Mouse (Mus musculus): ENCODE data around the gene Homer2.

Gene Homer2

GRCm38 (mm10) chr7:81698357-81698756, 9.0 kb downstream of the Homer2 start:
- DNase-seq (ENCODE audit: low read depth, low spot score): no peak

GRCm38 (mm10) chr7:81697954-81698353, 9.4 kb downstream of the Homer2 start:
- no peak for DNase-seq (ENCODE audit: low read depth, low spot score)

GRCm38 (mm10) chr7:81695763-81696533, 11.4 kb downstream of the Homer2 start:
- DNase-seq (ENCODE audit: low read depth, low spot score): no peak

- DNase-seq (ENCODE audit: low read depth, low spot score): peak; percentile 6
These were observed 16.3 kb downstream of the Homer2 start for GRCm38 (mm10) chr7:81691067-81691466.

DNA sequence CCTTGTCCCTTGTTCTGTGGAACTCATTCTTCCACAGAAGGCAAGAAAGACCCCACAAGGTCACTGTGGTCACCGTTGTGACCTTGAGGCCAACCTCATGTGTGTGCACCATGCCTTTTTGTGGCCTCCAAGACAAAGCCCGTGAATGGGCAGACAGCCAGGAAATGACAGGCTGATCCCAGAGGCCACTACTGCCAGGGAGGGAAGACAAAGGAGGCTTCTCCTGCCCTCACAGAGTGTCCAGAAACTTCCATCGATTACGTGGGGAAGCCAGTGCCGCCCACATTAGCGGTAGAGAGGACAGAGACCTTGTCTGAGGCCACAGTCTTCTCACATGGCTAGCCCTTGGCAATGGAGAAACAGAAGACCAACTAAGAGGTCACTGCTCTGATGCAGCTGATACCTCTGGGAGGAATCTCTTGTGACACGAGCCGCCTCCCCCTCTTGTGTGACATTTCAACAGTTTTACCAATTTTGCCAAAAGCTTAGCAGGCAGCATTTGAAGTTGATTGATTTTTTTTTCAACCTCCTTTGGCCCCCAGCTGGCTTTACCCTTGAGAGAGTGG, 18.1 kb downstream of the Homer2 start:
- no peak for DNase-seq (ENCODE audit: low read depth, low spot score)

DNA sequence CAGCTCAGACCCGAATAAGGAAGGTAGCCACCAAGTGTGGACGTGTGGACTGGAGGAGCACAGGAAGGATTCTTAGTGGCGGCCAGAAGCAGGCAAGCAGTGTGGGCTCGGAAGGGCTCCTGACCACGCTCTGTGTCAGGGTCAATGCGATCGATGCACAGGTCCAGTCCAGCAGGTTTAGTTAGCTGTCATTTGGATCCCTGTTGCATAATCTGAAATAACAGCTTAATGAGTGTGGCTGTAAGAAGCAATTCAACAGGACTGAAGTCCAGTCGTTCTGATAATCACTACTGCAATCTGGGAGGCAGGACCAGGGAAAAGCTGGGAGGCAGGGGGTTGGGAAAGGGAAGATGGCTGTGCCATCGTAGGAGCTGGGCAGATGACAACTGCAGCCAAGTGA, 18.9 kb downstream of the Homer2 start:
- no peak for DNase-seq (ENCODE audit: low read depth, low spot score)

- no peak for DNase-seq (ENCODE audit: low read depth, low spot score)
These were observed 19.5 kb downstream of the Homer2 start for GRCm38 (mm10) chr7:81687684-81688316.

- DNase-seq (ENCODE audit: low read depth, low spot score): no peak
These were observed 22.0 kb downstream of the Homer2 start for GRCm38 (mm10) chr7:81685375-81685774.

DNA sequence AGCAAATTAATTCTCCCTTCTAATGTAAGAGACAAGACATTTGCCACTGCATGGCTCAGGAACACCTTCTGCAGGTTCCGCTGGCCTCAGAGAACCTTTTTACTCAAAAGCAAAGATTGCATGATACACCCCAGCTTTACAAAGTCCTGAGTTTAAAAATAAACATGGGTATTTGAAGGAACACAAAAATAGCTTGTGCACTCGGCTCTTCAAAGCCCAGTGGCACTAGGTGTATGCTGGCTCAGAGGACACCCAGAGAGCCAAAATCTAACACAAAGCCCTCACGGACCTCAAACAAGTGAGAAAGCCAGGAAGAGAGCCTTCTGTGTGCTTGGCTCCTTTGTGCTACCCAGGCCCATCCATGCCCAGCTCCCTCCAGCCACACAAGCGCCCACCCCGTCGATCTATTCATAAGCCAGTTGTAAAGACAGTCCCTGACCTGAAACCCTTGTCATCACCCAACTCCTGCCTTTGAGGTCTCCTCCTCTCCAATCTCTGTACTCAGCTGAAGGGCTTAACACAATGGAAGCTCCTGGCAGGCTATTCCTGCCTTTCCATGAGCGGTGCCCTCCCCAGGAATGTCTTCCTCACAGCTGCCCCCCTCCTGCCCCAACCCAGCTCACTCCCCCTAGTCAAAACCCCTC, 23.4 kb downstream of the Homer2 start:
- DNase-seq (ENCODE audit: low read depth, low spot score): no peak

DNA sequence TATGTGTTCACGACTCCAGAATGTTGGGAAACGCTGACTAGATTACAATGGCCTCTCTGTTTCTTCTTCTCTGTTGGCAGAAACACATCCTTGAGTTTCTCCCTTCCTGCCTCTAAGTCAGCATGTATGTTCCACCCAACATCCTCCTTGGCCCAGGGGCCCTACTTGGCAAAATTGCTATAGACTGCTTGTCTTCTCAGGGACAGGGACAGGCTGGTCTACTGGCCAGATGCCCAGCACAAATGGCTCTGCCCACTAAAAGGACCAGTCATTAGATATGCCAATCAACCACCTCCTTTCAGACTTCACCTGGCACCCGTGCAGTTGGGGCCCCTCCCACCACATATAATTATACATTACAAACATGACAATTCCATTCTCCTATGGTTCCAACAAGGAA, 25.9 kb downstream of the Homer2 start:
- no peak for DNase-seq (ENCODE audit: low read depth, low spot score)

- no peak for DNase-seq (ENCODE audit: low read depth, low spot score)
These were observed 33.8 kb downstream of the Homer2 start for GRCm38 (mm10) chr7:81673359-81674013.

DNA sequence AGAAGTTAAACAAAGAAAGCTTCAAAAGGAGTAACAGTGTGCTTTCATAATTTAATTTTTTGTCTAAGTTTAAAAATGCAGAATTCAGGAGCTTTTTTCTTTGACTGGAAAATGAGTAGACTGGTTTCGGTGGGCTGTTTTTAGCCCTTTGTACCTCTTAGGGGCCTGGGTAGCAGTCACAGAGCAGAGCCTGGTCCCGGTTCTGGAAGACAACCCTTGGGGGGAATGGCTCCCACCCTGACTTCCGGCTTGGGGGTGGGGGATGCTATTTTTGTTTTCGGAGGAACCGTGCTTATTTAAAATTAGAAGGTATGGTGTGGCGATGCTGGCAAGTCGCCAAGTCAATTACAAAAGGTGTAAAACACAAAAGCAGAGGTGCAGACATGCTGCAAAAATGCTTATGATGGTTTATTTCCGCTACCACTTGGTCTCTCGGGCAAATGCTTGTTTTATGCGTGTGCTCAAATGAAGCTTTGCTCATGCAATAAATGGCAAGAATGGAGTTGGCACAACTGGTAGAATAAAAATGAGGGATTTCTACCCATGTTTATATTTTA, 34.5 kb downstream of the Homer2 start:
- no peak for DNase-seq (ENCODE audit: low read depth, low spot score)

DNA sequence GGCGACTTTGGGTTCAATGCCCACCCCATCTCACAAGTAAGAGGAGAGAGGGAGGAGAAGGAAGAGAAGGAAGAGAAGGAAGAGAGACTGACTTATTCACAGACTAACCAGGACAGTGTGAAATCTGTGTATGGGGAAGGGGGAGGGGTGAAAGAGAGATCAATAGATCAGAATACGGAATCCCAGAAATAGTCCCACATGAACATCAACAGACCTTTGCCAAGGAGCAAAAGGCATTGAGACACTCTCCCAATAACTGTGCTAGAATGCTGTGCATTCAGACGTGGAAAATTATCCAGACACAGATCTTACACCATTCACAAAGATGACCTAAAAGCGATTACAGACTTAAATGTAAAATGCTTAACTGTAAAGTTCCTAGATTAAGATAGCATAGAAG, 40.2 kb downstream of the Homer2 start:
- no peak for DNase-seq (ENCODE audit: low read depth, low spot score)

DNA sequence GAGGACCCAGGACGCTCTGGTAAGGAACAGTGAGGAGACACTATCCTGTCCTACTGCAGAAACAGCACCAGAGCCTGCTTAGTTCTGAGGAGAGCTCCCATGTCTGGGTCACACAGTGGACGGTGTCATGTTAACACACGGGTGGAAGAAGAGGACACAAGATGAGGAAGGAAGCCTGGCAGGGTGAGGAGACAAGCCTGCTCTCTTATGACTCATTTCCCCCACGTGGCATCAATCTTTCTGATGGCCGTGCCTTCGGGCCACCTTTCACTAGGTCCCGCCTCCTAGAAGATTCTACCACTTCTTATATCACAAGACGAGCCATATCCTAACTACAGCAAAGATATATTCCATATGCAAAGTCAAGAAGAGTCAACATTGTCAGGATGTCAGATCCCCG, 40.7 kb downstream of the Homer2 start:
- no peak for DNase-seq (ENCODE audit: low read depth, low spot score)

DNA sequence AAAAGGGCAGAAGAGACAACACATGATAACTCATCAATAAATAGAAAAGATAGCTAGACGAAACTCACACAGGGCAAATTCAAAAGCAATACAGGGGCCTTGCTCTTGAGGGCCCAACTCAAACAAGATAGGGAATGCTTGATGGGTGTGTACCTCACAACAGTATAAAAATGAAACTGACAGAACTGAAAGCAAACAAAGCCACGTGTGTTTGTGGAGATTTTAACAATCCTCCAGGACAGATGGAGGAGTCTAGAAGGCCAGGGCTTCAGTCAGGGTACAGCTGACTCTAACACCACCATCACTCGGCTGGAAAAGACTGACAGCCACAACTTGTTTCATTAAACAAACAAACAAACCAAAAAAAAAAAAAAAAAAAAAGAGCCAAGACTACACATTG, 44.3 kb downstream of the Homer2 start:
- DNase-seq (ENCODE audit: low read depth, low spot score): no peak

DNA sequence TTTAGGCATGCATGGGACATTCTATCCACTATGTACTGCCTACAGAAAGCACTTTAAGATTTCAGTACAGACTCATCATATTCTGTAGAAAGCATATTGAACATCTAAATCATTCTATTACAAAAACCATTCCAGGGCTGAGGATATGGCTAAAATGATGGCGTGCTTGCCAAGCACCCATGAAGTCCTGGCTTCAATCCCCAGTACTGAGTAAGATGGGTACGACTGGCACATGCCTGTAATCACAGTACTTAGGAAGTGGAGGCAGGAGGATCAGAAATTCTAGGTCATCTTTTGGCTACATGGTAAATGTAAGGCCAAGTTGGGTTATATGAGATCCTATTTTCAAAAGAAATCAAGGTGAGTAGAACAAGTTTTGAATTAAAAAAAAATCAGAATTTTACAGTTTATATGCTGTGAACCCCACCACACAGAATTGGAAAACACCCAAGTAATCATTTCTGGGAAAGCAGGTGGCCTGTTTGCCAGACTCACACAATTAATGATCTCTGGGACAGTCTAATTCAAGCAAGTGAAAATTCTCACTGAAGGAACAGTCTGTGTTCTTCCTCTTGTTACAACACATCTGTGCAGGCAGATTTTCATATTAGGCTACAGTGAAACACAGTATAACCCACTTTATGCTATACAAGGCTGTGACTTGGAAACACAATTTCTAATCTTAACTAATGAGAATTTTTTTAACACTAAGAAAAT, 49.5 kb downstream of the Homer2 start:
- DNase-seq (ENCODE audit: low read depth, low spot score): no peak

DNA sequence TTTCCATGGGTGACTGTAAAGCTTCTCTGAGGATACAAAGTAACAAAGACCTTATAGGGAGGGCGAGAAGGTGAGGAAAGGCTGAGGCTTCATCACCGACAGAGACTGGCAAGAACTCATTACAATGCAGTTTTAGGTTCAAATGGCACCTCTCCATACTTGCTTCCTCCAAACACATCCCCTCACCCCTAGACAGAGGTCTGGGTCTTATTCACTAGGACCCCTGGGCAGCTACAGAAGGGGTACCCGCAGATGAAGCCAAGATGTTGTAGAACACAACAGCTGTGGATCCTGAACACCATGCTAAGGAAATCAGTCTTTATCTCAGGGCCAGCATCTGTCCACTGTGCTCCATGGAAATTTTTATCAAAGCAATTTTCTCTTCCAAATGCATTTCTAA, 50.3 kb downstream of the Homer2 start:
- no peak for DNase-seq (ENCODE audit: low read depth, low spot score)

DNA sequence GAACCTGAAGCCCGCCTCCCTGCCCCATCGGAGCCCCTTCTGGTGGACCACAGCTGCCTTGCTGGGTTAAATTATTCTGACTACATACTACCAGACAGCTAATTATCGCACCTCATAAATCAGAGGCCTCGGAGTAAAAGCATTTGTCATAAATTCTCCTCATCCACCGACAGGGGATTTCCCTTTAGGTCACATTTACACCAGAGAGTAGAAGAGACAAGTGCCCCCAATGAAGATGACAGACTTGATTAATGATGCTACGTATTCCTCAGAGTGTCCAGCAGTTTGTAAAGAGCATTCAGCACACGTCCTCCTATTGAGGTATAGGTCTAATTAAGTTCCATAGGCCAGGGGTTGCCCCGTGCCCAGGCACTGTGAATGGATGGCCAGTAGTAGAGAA, 50.7 kb downstream of the Homer2 start:
- DNase-seq (ENCODE audit: low read depth, low spot score): no peak

DNA sequence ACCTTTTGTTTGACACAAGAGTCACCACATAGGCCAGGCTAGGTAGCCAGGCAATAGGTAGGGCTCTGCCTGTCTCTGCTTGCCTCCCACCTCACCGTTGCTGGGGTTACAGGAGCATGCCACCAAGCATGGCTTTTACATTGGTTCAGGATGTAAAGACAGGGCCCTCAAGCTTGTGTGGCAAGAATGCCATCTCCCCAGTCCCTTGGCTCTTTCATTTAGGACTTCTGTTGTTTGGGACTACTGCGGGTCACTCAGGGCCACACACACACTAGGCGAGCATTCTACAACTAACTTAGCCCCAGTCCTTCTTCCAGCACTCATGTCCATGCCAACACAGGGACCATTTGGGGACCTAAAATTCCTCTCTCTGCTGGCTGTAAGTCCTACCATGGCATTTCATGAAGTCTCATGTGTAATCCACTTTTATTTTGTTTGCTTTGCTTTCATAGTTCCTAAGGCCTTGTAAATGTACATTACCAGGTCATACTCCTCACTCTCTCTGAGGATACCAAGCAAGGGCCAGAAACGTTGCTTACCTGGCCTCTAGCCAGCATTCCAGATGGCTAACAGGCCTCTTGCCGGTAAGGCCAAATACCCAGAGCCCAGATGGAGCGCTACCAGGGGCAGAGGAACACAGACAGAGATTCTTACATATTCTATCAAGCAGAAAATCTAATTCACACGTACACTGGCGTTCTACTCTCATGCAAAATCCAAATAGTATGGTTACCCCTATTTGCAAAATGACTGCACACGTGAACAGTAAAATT, 52.2 kb downstream of the Homer2 start:
- DNase-seq (ENCODE audit: low read depth, low spot score): no peak

DNA sequence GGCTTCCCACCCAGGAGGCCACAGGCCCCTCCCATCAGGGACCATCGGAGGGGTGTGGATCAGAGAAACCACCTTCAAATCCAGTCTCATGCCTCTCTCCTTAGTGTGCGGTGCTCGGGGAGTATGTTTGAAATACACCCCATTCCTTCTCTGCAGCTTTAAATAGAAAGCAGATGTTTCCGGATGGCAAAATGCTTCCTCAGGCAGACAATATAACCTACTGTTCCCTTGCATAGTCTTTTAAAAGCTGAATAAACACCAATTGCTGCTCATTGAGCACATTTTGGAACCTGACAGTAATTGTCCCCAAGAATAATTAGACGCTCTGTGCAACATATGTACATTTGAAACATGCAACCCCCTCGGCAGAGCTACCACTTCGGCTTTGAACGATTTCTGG, 53.3 kb downstream of the Homer2 start:
- no peak for DNase-seq (ENCODE audit: low read depth, low spot score)

All from R1 (cell line).